Mouse (Mus musculus): Measurements from ENCODE around the gene Klf16. TPM values are rescaled to one million over a fixed set of nuclear protein-coding genes. Genes with fewer than 3 reads are reported as not detected.

Gene Klf16
- polyA plus RNA-seq, 1 experiment from 2014 or later, result 10.4 TPM

DNA sequence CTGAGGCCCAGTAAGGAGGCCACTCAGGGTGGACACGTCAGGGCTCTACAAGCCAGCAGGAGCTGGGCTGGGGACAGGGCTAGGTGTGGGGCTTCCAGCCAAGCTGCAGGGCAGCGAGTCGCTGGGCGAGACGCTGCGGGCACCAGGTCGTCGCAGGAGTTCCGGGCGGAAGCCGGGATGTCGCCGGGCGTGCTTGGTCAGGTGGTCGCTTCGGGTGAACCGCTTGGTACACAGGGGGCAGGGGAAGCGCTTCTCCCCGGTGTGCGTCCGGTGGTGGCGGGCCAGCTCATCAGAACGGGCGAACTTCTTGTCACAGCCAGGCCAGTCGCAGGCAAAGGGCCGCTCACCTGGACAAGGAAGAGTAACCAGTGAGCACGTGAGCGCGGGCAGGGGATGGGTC lies 8.2 kb downstream of the Klf16 start:
- 93% methylated on average over 27 of the region's 29 CpGs for WGBS

DNA sequence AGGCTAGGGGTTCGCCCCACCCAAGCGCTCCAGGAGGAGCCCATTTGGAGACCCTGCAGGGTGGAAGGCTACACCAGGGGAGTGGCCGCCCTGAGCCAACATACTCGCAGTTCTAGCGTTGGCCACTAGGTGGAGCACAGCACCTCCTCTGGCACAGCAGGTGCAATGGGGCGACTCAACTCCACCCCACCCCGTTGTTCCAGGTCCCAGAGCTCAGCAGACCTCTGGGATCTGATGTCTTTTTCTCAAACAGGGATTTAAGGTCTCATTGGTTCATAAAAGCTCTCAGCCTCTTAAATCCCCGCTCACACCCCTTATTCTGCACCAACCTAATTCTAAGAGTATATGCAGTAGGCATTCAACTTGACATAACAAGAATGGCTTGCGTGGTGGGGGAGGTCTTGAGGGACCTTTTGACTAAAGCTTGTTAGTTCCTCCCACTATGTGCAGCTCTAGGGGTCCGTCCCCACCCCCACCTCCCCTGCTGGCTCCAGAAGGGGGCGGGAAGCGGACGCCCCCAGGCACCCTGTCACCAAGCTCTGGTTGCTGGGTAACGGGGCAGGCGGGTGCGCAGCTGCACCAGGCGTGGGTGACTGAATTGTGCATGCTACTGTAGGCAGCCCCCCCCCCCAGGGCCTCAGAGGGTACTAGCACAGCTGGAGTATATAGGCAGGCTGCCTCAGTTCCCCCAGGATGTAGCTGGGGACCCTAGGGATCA lies 10.6 kb downstream of the Klf16 start:
- Histone ChIP-seq H3K4me2 (replicated peaks; ENCODE audit: low read depth, low read length) (no peak overlapping the region), H3K4me3 (ENCODE audit: low read length) (no peak overlapping the region), H3K9ac (replicated peaks; ENCODE audit: low read length) (no peak overlapping the region), H3K4me1 (ENCODE audit: insufficient read depth, low read length) (peaks cover 41% of the 10 kb centered on the region), H3K27me3 (ENCODE audit: insufficient read depth, low read length) (no peaks in the 10 kb centered on the region), H3K36me3 (ENCODE audit: insufficient read depth, low read length) (0 out of 2 replicates have a peak, but pooled peaks cover 8% of the 10 kb centered on the region), H3K27ac (ENCODE audit: low read length) (0 out of 2 replicates have a peak overlapping the region, but pooled peaks have one; percentile 18), H3K9me3 (ENCODE audit: low read length) (no peaks in the 10 kb centered on the region)
- 29% methylated on average over 17 of the region's 17 CpGs for WGBS
- ATAC-seq (ENCODE audit: low FRiP score, low TSS enrichment), result peak; percentile 17; the same call in 1 of the 2 replicates

More for the DNA sequence above, 8.2 kb downstream of the Klf16 start:
- ATAC-seq (ENCODE audit: low FRiP score, low TSS enrichment), result no peak
- Histone ChIP-seq H3K4me1 (ENCODE audit: insufficient read depth, low read length) (peaks cover 34% of the 10 kb centered on the region), H3K27ac (ENCODE audit: low read length) (no peak overlapping the region), H3K36me3 (ENCODE audit: insufficient read depth, low read length) (0 out of 2 replicates have a peak, but pooled peaks cover 8% of the 10 kb centered on the region), H3K4me3 (ENCODE audit: low read length) (no peak overlapping the region), H3K9me3 (ENCODE audit: low read length) (no peaks in the 10 kb centered on the region), H3K4me2 (replicated peaks; ENCODE audit: low read depth, low read length) (no peak overlapping the region), H3K9ac (replicated peaks; ENCODE audit: low read length) (no peak overlapping the region), H3K27me3 (ENCODE audit: insufficient read depth, low read length) (no peaks in the 10 kb centered on the region)

DNA sequence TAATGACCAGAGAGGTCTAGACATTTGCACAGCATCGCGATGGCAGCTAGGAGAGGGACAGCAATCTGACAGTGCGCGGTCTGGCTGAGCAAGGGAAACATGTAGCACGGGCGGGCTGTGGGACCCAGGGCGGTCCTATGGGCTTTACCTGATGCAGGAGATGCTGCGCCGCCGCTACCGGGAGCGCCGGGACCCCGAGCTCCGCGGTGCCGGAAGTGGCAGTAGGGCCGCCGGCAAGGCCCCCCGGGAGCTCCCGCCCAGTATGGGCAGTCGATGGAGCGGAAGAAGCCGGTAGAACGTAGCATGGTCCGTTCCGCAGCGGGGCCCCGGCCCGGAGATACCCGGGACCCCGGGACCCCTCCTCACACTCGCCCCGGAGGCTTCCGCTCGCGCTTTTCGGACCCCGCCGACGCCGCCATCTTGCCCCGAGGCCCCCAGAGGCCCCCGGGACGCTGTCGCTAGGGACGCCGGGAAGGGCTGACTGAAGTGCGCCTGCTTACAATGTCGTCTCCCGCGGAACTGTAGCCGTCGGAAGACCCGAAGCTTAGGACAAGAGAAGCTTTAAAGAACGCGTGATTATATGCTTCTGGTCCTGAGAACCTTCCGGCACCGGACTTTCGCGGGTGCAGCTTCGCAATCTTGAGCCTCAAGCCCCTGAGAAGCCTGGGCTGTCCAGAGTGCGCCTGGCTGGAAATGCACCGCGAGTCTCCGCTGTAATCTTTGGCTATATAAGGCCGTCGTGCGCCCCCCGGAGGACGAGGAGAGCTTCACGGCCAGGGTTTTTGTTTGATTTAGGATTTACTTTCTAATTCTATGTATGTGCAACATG lies 15.8 kb downstream of the Klf16 start, which contains the start of gene Rexo1:
Rexo1 (minus strand) TSS at position 445 of the 829 bp plus-strand sequence.
- H3K27me3 ChIP-seq (ENCODE audit: insufficient read depth, low read length), result no peaks in the 10 kb centered on the region
- H3K4me2 ChIP-seq (replicated peaks; ENCODE audit: low read depth, low read length), result peak within 1 kb of the TSS; percentile 91
- peak; percentile 84 for ATAC-seq (ENCODE audit: low FRiP score, low TSS enrichment)
- H3K4me3 ChIP-seq (ENCODE audit: low read length), result peak within 1 kb of the TSS; percentile 76
- H3K9ac ChIP-seq (replicated peaks; ENCODE audit: low read length), result peak within 1 kb of the TSS; percentile 97
- H3K4me1 ChIP-seq (ENCODE audit: insufficient read depth, low read length), result peaks cover 39% of the 10 kb centered on the region
- WGBS, result under 1% methylated on average over 65 of the region's 72 CpGs
- H3K9me3 ChIP-seq (ENCODE audit: low read length), result no peaks in the 10 kb centered on the region
- H3K36me3 ChIP-seq (ENCODE audit: insufficient read depth, low read length), result no peaks in the 10 kb centered on the region
- H3K27ac ChIP-seq (ENCODE audit: low read length), result peak within 1 kb of the TSS; percentile 96

DNA sequence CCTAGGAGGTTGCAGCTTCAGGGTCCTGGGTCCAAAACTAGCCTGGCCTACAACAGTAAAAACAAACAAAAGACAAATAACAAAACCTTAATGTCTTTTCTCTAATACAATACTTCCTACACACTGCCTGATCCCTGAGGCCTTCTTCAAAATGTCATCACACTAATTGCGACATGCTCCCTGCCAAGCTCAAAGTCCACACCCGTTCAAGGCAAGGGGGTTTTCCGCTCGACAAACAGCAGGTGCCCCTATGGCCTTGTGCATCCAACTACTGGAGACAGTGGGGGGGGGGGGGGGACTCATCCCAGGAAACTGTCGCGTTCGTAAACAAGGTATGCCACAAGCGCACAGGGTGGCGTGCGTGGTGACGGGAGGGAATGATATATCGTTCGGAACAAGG lies 16.5 kb downstream of the Klf16 start:
- WGBS, result 2% methylated on average over 13 of the region's 13 CpGs
- no peak for ATAC-seq (ENCODE audit: low FRiP score, low TSS enrichment)
- Histone ChIP-seq H3K27me3 (ENCODE audit: insufficient read depth, low read length) (no peaks in the 10 kb centered on the region), H3K27ac (ENCODE audit: low read length) (peak overlapping the region; percentile 96), H3K4me1 (ENCODE audit: insufficient read depth, low read length) (peaks cover 37% of the 10 kb centered on the region), H3K9ac (replicated peaks; ENCODE audit: low read length) (peak overlapping the region; percentile 97), H3K9me3 (ENCODE audit: low read length) (no peaks in the 10 kb centered on the region), H3K4me3 (ENCODE audit: low read length) (peak overlapping the region; percentile 76), H3K36me3 (ENCODE audit: insufficient read depth, low read length) (no peaks in the 10 kb centered on the region), H3K4me2 (replicated peaks; ENCODE audit: low read depth, low read length) (peak overlapping the region; percentile 91)

GRCm38 (mm10) chr10:80559431-80559830 lies 17.7 kb downstream of the Klf16 start:
- no peaks in the 10 kb centered on the region for H3K36me3 ChIP-seq (ENCODE audit: insufficient read depth, low read length)
- H3K9ac ChIP-seq (replicated peaks; ENCODE audit: low read length), result no peak overlapping the region
- WGBS, result 90% methylated on average over 7 of the region's 7 CpGs
- H3K27me3 ChIP-seq (ENCODE audit: insufficient read depth, low read length), result no peaks in the 10 kb centered on the region
- no peaks in the 10 kb centered on the region for H3K9me3 ChIP-seq (ENCODE audit: low read length)
- ATAC-seq (ENCODE audit: low FRiP score, low TSS enrichment), result no peak
- H3K4me2 ChIP-seq (replicated peaks; ENCODE audit: low read depth, low read length), result no peak overlapping the region
- no peak overlapping the region for H3K27ac ChIP-seq (ENCODE audit: low read length)
- no peak overlapping the region for H3K4me3 ChIP-seq (ENCODE audit: low read length)
- H3K4me1 ChIP-seq (ENCODE audit: insufficient read depth, low read length), result peaks cover 37% of the 10 kb centered on the region

DNA sequence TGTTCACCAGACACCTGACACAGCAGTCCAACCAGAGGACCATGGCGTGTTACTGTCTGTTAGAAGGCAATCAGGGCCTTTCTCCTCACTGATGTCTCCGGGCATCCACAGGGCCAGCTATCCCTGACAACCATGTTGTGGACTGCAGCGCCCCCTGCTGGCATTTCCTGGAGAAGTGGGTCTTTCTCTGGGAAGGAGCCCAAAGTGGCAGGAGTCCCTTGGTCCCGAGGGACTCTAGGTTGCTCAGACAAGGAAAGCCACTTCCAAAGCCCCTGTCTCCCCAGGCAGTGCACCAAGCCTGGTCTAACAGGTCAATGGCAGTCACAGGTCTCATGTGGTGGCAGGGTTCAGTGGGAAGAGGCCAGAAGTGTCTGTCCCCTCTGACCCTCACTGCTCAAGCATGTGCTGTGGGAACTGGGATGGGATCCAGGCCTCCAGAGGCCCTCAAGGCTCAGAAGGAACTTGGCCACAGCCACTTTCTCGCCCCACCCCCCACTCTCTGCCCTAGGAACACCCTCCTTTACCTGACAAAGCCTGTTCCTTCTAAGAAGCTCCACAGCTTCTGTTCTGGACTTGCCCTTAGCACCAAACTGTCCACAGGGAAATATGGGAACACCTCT lies 19.7 kb downstream of the Klf16 start:
- ATAC-seq (ENCODE audit: low FRiP score, low TSS enrichment), result no peak
- Histone ChIP-seq H3K9me3 (ENCODE audit: low read length) (no peaks in the 10 kb centered on the region), H3K27ac (ENCODE audit: low read length) (no peak overlapping the region), H3K27me3 (ENCODE audit: insufficient read depth, low read length) (no peaks in the 10 kb centered on the region), H3K4me3 (ENCODE audit: low read length) (no peak overlapping the region), H3K36me3 (ENCODE audit: insufficient read depth, low read length) (no peaks in the 10 kb centered on the region), H3K9ac (replicated peaks; ENCODE audit: low read length) (peak overlapping the region; percentile 12; the same call in 1 of the 2 replicates), H3K4me2 (replicated peaks; ENCODE audit: low read depth, low read length) (no peak overlapping the region), H3K4me1 (ENCODE audit: insufficient read depth, low read length) (peaks cover 31% of the 10 kb centered on the region)
- WGBS, result 35% methylated on average over 5 of the region's 5 CpGs

DNA sequence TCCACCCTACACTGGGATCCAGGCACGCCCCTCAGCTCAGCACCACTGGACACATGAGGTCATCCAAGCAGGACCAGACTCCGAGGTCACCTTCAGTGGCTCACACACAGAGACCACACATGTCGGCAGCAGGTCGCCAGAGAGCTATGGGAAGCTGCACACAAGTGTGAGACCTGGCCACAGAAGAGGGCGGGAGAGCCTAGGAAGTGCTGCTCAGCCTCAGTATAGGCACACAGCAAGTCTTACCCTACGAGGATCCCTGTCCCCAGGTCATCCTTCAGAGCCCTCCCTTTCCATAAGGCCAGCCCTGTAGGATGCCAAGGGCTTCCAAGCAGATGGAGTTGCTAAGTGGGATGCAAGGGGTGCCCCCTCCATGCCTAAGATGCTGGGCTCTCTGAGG lies 23.1 kb downstream of the Klf16 start:
- no peak overlapping the region for H3K9ac ChIP-seq (replicated peaks; ENCODE audit: low read length)
- no peak overlapping the region for H3K27ac ChIP-seq (ENCODE audit: low read length)
- H3K36me3 ChIP-seq (ENCODE audit: insufficient read depth, low read length), result peaks cover 7% of the 10 kb centered on the region; the same call in 1 of the 2 replicates
- no peak overlapping the region for H3K4me2 ChIP-seq (replicated peaks; ENCODE audit: low read depth, low read length)
- WGBS, result 80% methylated on average over 6 of the region's 6 CpGs
- no peaks in the 10 kb centered on the region for H3K27me3 ChIP-seq (ENCODE audit: insufficient read depth, low read length)
- H3K4me1 ChIP-seq (ENCODE audit: insufficient read depth, low read length), result peaks cover 10% of the 10 kb centered on the region
- no peaks in the 10 kb centered on the region for H3K9me3 ChIP-seq (ENCODE audit: low read length)
- H3K4me3 ChIP-seq (ENCODE audit: low read length), result no peak overlapping the region
- ATAC-seq (ENCODE audit: low FRiP score, low TSS enrichment), result no peak

DNA sequence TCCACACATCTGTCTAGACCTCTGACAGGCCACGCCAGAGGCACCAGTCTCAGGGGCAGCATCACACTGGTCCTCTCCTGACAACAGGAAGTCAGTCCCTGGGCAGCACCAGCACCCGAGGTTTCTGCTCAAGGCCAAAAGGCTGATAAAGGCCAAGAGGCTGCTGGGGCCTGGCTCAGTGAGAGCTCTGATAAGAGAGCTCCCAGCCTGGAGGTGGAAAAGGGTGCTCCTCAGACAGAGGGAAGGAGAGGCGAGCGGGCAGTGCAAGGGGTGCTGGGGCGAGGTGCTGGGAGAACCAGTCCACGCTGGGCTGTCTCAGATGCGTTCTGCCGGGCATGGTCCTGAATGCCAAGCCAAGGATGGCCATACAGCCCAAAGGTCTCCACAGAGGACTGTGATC lies 23.5 kb downstream of the Klf16 start:
- Histone ChIP-seq H3K36me3 (ENCODE audit: insufficient read depth, low read length) (peaks cover 11% of the 10 kb centered on the region; the same call in 1 of the 2 replicates), H3K27me3 (ENCODE audit: insufficient read depth, low read length) (no peaks in the 10 kb centered on the region), H3K4me1 (ENCODE audit: insufficient read depth, low read length) (peaks cover 12% of the 10 kb centered on the region), H3K4me3 (ENCODE audit: low read length) (no peak overlapping the region), H3K9me3 (ENCODE audit: low read length) (no peaks in the 10 kb centered on the region), H3K9ac (replicated peaks; ENCODE audit: low read length) (no peak overlapping the region), H3K4me2 (replicated peaks; ENCODE audit: low read depth, low read length) (no peak overlapping the region), H3K27ac (ENCODE audit: low read length) (no peak overlapping the region)
- no peak for ATAC-seq (ENCODE audit: low FRiP score, low TSS enrichment)
- 89% methylated on average over 8 of the region's 8 CpGs for WGBS

DNA sequence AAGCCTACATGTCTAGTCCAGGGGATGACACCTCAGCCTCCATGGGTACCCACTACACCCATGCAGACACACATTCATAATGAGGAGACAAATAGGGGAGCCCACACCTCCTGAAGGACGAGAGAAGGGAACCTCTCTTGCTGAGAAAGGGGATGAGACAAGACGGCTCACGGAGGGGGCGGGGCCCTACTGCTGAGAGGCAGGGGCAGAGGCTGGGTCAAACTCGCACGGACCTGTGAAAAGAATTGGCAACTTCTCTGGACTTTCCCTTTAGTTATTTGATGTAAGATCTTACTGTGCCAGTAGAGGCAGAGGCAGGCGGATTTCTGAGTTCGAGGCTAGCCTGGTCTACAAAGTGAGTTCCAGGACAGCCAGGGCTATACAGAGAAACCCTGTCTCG lies 24.8 kb downstream of the Klf16 start:
- no peak for ATAC-seq (ENCODE audit: low FRiP score, low TSS enrichment)
- peaks cover 24% of the 10 kb centered on the region for H3K36me3 ChIP-seq (ENCODE audit: insufficient read depth, low read length)
- no peak overlapping the region for H3K4me3 ChIP-seq (ENCODE audit: low read length)
- H3K9ac ChIP-seq (replicated peaks; ENCODE audit: low read length), result no peak overlapping the region
- H3K9me3 ChIP-seq (ENCODE audit: low read length), result no peaks in the 10 kb centered on the region
- no peak overlapping the region for H3K4me2 ChIP-seq (replicated peaks; ENCODE audit: low read depth, low read length)
- no peak overlapping the region for H3K27ac ChIP-seq (ENCODE audit: low read length)
- WGBS, result 59% methylated on average over 9 of the region's 9 CpGs
- H3K27me3 ChIP-seq (ENCODE audit: insufficient read depth, low read length), result no peaks in the 10 kb centered on the region
- peaks cover 4% of the 10 kb centered on the region; the same call in 1 of the 2 replicates for H3K4me1 ChIP-seq (ENCODE audit: insufficient read depth, low read length)
